Mouse (Mus musculus) A20 (cell line): Measurements from ENCODE around the gene Jam2.

ENCODE experiments used
- DNase-seq: peaks from one replicate; pipeline ENCODE4 v3.0.0-alpha.2; 2011; ENCODE audit warnings: low read depth, low spot score

The Jam2 gene

DNA sequence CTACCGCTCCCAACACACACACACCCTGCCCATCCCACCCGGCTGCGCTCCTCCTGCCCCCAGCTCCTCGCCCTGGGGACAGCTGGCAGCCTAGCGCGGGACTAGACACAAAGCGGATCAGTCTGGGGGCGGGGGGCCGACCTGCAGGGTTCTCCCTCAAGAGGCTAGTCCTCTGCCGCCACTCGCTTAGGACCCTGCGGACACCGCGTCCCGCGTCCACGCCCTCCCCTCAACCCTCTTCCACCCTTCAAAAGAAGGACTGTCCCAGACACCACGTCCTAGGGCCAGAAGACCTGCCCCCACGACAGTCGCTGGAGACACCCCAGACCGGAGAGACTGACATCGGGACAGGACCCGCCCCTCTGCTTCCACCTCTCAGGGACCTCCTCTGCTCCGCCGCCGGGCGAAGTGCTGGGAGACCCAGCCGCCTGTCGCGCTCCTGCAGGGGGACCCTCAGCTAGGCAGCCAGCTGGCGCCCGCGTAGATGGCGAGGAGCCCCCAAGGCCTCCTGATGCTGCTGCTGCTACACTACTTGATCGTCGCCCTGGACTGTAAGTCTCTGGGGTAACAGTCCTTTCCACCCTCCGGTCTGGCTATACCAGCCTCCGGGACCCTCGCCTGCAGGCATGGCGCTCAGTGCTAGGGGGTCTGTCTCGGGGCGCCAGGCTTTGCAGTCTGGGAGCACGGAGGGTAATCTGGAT lies at the start of gene Jam2:
Gene Jam2, plus strand, starts transcription at position 121 of the 701 bp plus-strand sequence.
- no peak for DNase-seq

DNA sequence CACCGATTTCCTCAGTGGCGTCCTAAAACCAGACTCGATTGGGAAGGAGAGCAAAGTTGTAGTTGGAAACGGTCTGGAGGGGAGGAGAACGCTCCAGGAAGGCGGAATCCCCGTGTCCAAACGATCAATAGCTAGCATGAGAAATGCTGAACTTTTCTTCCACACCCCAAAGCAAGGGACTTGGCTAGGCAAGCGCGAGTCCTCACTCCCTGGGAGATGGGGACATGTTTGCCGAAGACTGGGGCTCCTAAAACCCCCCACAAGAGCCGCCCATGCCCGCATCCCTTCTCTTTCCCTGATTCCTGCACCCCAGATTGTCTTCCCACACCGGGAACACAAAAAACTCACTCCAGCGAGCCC lies 39.1 kb upstream of the Jam2 start:
- DNase-seq = no peak

DNA sequence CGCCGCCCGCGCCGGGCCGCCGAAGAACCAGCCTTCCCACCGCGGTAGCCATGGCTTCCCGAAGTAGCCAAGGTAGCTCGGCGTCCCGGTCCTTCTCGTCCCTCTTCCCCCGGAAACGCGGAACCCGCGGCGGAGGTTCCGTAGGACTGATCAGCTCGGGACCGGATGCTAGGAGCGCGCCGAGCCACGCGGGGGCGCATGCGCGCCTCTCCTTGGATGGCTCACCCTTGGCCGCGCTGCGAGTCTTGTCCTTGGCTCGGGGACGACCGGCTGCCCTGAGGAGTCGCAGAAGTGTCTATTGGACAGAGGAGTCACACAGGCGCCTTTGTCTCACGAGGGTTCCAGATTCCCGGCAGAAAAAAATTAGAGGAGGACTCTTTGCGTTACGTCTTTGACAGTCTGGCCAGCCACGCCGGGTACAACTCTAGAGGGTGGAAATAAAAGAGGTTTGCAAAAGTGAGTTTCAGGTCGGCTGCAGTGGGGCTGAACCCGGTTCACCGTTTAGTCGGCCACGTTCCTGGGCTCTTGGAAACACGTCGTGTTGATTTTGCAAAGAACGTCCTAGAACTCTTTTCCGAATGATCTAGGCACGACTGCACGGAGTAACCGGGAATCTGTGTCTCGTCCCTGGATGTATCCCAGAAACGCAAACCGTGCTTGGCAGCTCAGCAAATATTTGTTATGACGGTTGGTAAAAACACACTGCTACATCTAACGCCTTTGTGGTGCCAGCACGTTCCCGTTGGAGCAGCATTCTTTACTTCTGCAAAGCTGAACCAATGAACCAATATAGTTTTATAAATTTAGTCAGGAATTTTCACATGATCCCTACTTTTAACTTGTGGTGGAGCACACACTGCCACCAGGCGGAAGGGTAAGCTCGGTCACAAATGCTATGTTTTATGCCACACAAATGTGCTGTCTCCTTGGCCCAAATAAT lies 38.5 kb upstream of the Jam2 start, which contains the start of gene Mrpl39:
Gene Mrpl39, minus strand, starts transcription at position 577 of the 940 bp plus-strand sequence.
- DNase-seq = peak; percentile 94

DNA sequence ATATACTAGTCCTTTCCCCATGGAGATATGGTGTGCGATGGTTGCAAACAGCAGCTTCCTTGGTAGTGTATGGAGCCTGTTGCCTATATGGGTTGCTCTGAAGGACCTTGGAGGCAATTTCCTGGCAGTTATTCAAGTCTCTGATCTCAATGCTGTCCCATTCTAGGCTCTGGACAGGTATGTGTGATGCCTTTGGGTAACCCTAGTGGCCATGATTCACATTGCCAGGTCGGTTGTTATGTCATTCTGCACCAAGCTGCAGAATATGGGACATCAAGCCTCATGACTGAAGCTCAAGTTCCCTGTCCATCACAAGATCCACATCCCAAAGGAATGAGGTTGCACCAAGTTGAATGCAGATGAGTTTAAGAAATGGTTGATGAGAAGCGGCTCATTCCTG lies 36.6 kb upstream of the Jam2 start:
- peak; percentile 24 for DNase-seq

DNA sequence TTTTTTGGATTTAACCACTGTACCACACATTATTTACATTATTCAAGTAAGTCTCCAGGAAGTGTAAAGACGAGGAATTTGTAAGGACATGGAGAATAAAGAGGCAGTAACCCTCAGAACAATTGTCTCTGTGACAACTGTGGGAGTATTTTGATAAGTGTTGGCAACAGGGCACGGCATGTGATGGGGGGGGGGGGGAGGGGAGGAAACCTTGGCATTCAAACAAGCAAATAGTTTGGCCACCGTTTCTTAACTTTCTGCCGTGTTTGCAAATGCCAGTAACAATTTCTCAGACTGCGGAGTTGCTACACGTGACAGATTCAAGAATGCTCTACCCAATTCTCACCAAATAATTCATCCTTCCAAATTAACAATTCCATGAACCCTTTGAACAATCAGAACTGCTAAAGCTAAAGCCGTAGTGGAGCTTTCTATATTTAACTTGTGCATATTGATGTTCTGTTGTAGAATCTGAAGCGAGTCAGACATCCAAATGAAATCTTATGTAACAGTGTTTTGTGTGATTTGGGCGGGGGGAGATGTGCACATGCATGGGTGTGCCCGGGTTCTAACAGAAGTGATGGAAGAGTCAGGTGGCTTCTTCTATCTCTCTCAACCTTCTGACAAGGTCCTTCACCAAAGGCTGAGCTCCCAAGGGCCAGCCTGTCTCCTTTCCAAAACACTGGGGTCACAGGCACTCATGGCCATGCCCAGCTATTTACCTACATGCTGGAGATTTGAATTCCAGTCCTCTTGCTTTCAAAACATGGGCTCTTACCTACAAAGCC lies 29.0 kb upstream of the Jam2 start:
- DNase-seq = no peak

DNA sequence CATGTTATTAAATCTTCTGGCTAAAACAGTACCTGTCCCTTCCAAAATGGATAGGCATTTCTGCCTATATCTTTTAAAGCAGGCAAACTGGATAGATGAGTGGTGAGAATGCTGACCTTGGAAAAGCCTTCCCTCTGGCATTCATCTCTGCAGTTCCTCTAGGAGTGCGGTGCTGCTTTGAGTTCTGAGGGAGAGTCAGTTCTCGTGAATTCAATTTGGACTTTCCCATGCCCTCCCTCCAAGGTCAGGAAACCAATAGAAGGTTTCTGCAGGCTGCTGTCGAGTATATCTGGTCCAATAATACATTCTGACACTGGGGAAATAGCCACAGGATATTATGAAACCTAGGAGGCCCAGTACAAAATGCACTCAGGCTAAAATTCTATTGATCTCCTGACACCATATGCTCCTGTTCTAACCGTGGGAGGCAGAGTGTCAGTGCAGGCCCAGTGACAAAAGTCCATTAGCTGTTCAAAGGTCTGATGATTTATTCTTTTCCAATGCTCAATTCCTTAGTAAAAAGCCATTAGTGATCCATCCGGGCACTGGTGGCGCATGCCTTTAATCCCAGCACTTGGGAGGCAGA lies 28.1 kb upstream of the Jam2 start:
- DNase-seq = no peak

DNA sequence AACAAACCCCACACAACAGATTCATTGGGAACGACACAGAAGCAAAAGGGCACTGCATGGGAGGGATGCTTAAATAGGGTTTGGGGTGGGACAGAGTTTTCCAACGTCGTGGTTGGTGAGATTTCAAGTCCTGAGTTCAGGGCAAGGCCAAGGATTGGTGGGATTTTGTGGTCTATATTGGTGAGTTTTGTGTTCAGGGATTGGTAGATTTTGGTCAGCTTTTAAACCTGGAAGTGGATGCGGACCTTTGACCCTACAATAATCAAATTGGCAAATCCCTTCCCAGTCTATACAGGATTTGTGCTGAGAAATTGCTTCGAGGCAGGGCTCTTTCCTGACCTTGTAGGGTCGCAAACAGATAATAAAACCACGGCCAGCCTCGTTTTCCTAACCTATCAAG lies 6.0 kb upstream of the Jam2 start:
- DNase-seq = no peak

DNA sequence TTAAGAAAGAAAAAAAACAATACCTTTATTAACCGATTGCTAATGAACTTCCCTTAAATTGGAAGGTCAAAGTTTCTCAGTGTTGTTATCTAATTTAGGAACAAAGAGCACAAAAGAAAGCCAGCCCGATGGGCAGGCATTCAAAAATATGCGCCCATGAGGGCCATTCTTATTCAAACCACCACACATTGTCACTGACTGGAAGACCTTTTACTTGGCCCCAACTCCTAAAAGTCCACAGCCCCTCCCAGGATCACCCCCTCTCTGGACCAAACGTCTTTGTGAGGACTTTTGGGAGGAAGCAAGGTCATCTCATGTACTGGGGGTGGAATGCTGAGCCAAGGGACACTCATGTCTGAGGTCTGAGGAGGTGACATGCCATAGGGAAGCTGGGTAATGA lies 4.7 kb upstream of the Jam2 start:
- no peak for DNase-seq

DNA sequence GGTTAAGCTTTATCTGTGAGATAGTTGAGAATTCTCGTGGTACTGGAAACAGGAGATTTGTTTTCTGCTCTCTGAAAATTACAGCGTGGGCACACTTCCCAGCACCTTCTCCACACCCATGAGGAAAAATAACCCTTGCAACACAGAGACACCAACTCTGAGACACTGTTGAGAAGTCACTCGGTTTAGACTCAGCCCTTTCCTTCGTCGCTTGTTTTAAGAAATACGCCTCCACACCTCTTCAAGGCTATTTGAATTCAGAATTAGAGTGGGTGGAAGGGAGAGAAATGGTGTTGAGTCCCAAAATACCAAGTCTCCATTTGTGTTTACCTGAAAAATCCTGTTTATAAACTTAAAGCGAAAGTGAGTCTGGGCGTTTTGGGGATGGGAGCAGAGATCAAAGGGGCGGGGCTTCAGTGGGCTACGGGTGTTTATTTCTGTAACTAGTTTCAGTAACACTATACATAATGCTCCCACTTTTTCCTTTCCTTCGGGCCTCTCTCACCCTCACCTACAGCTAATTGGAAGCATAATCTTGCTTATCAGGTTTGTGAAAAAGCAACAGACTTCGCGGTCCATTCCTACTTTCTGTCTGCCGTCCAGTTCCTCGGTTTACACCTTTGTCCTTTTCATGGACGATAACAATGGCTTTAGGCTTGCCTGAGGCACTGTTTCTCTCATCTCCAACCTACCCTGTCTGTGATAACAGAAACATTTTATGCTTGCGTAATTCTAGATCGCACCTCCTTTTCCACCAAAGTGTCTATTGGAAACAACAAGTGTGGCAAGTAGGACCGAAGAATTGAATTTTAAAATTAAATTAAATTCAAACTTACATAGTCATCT lies 4.1 kb upstream of the Jam2 start:
- peak; percentile 67 for DNase-seq

DNA sequence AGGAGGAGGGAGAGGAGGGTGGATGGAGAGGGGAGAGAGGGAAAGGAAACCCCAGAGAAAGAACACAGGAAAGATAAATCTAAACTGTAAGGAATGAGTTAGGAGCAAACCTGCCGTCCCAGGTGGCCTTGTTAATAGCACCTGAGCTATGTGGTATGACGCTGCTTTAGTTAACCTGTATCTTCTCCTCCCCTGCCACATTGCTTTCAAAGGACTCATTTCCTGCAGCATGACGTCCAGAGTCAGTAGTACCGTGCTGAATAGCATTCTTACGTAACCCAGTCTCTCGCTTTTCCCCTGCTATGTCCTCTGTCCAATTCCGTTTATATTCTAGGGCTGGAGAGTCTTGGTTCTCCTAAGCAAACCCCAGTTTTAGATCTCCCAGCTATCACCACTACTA lies 3.0 kb upstream of the Jam2 start:
- DNase-seq = no peak

DNA sequence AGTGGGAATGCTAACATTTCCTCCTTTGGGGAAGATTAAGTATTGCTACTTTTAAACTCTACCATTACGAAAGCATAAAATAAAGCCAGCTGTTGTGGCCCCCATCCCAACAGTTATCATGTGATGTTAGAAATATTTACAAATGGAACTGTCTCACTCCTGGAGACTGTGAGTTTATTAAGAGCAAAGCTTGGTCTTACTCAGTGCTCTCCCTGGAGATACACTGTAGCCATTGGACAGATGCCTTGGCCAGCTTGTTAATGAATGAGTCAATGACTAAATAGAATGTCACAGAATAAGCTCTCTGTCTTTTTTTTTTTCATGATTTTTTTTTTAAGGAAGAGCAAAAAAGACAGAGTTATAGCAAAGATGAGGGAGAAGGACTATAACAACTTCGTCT lies 2.5 kb upstream of the Jam2 start:
- no peak for DNase-seq

DNA sequence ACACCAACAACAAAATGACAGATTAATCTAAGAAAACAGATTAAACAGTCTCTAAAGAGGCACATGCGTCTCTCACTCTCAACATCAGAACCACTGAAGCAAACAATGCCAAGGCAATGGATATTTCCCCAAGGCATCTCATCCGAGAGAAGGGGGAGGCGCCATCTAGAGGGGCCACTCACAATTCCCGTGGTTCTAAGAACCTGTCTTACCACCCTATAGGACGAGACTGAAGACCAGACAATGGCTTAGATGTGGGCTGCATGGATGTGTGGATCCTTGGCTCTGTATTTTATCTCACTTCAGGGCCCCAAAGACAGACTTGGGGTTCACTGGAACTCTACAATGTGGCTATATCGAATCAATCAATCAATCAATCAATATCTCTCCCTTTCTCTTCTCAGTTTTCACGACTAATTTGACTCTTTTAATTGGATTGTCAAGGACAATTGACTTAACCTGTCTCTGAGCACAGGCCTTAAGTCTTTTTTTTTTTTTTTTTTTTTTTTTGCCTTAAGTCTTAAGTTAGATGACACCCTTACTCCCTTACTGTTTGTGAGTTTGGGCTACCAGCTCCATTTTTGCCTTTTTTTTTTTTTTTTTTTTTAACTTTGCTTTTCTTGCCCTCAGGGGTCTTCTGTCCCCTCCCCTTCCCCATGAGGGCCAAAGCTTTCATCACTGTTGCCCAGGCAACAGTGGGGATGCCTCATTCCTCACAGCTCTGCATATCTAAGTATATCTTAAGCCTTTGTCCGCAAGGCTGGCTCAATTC lies 1.2 kb upstream of the Jam2 start:
- DNase-seq = no peak

DNA sequence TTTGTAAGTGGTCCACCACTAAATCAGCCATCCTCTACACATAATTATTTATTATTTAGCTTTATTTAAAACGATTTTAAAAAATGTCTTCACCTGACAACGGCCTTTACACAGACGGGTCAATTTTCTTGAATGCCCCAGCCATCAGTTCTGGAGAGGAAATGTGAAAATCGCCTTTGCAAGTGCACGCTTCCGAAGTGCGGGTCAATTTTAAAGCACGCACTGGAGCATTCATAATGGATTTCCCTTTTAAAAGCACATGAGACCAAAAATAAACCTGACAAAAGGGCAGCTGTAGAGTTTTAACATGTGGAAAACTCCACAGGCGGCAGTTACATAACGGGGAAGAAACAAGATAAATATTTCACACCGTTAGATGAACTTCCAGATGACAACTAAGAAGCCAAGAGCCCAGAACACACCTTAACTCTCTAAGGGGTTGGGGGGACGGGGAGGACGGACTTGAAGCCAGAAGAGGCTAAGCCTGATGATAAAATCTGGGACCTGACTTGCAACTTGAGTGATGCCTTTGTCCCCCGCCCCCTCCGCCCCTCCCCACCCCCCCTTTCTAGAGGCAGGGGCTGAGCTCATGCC lies 558 bp upstream of the Jam2 start:
- DNase-seq = no peak

DNA sequence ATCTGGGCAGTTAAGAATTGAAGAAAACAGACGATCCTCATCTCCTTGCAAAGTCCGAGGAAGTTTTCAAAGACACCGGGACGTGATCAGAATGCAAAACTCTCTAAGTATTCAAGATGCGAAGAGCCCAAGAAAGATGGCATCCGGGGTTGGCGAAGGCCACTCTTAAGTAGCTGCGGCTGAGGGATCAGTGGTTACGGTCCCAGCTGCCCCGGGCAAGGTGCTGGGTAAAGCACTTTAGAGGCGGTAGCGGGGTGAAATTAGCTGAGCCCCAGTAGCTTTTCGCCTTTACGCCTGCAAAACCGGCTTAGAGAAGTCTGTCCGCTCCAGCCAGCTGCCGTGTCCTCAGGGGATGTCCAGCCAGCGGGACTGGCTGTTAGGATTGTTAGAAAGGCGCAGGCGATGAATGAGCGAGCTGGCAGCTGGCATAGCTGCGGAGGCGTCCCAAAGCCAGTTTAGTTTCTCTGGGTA lies 873 bp downstream of the Jam2 start:
- DNase-seq = no peak

DNA sequence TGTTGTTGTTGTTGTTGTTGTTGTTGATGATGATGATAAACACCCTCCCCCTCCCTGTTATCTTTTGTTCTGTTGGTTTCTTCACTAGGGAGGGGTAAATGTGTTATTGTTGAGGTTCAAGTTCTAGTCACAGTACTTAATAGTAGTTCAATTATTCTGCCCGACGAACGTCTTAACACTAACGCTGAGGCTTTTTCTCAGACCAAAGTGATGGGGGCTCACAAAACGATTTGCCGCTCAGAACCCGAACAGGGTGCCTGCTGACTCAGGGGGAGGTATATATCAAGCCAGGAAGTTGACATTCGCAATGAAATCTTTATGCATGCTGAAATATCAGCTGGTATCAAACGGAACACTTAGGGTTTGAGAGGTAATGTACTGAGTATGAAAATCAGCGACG lies 1.4 kb downstream of the Jam2 start:
- DNase-seq = no peak

DNA sequence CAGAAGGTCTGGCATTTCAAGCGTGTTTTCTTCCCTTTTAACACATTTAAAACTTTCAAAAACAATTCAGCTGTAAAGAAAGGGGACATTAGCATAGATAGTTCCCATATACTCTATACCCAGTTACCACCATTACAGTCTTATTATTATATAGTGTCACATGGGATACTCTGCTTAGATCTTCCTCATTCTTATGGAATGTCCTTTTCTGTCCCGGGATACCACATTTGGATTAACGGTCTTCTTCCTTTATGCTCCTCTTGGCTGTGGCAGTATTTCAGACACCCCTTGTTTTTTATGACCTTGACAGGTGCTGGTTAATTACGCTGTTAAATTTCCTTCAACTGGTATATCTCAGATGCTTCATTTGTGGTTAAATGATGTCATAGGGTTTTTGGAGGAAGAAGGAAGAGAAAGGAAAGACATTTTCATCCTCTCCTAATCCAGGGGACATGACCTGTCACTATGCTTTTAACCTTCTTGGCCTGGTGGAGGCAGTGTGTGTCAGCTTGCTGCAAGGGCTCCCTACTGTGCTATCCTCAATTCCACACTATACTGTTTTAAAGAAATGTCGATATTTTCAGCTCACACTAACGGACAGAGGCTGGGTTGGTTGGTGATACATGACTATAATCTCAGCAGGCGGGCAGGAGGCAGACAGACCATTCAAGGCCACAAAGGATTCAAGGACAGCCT lies 2.3 kb downstream of the Jam2 start:
- no peak for DNase-seq

DNA sequence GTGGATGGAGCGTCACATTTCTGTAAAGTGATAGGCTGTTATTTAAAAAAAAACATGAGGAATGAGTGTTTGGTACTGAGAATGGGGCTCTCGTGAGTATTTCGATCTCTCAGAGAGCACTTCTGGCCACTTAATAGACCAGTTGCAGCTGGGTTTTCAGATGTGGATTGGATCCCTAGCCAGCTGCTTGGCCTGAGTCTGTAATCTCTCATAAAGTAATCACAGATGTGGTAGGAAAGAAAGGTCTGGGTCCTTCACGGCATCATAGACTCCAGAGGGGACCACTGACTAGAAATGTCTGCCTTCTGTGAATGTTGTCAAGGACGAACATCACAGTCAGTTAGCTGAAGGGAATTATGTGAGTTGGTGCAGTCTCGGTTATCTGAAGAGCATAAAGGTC lies 4.5 kb downstream of the Jam2 start:
- DNase-seq = no peak

DNA sequence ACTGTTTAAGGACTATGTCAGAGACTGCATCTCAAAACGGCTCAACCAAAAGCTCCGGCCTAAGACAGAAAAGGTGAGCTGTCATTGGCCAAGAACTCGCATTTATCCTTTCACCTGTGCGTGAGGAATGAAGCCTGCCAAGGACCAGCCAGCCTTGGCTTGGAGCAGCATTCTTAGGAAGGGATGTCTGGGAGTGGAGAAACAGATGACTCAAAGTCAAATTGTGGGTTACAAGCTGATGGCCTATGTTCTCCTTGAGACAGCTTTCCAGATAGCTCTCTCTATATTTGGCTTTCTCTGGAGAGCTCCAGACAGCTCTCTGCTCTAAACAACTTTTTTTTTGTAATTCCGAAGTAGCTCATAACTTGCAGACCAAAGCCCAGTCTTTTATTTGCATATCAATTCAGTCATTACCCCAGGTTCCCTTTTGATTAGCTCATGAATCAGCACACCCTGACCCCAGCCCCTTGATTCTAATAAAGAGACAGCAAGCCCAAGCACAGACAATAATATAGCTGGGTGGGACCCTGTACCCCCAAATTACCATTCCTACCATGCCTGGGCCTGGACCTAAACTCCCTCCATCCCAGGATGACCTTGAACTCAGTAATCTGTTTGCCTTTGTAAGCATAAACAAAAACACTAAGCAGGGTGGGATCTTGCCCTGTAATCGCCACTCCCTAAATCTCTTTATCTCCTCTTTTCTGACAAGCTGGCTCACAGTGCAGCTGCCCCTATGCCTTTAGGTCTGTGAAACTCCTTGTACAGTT lies 5.1 kb downstream of the Jam2 start:
- DNase-seq = no peak
